Mouse (Mus musculus) stomach, postnatal 0 days (tissue): ENCODE measurements around the gene Xrn2. TPM values are rescaled to one million over a fixed set of nuclear protein-coding genes. Genes with fewer than 3 reads are reported as not detected.
A peak's percentile ranks its signal among the peaks of the same experiment; 100 is the strongest.
"Not testable (repeated sequence)": the region's sequence is repeated elsewhere in the genome, so short reads cannot be mapped to it uniquely, and the experiment has no call there.

Experiments used
- ATAC-seq: fragments of 200-750 bp; cut with Nextera tagmentation; 2 replicates; pipeline ENCODE4 v1.8.0; 2017; ENCODE audit not compliant: low FRiP score, low TSS enrichment
- DNase-seq: peaks from one replicate; pipeline ENCODE4 v3.0.0-alpha.2; 2016; ENCODE audit warnings: low spot score
- H3K27ac ChIP-seq: fragments of 300-500 bp; sonication (generic); replicated peaks from 2 replicates; pipeline ENCODE4 v1.5.1; 2014; ENCODE audit warnings: mild to moderate bottlenecking, control low read depth
- H3K27me3 ChIP-seq: fragments of 300-500 bp; sonication (generic); 2 replicates; pipeline ENCODE4 v1.6.1; 2014; ENCODE audit warnings: low read length; ENCODE audit not compliant: control insufficient read depth, insufficient read depth
- H3K36me3 ChIP-seq: fragments of 300-500 bp; sonication (generic); 2 replicates; pipeline ENCODE4 v1.6.1; 2014; ENCODE audit warnings: low read length, mixed read lengths; ENCODE audit not compliant: control insufficient read depth, insufficient read depth
- H3K4me1 ChIP-seq: fragments of 300-500 bp; sonication (generic); replicated peaks from 2 replicates; pipeline ENCODE4 v1.6.1; 2014; ENCODE audit warnings: antibody characterized with exemption; ENCODE audit not compliant: control insufficient read depth, insufficient read depth
- H3K4me2 ChIP-seq: fragments of 300-500 bp; sonication (generic); replicated peaks from 2 replicates; pipeline ENCODE4 v1.6.1; 2014; ENCODE audit warnings: low read depth, mild to moderate bottlenecking, control low read depth, moderate library complexity
- H3K4me3 ChIP-seq: fragments of 300-500 bp; sonication (generic); 2 replicates; pipeline ENCODE4 v1.5.1; 2014; ENCODE audit warnings: low read depth, low read length, control low read depth
- H3K9ac ChIP-seq: fragments of 300-500 bp; sonication (generic); 2 replicates; pipeline ENCODE4 v1.6.1; 2014; ENCODE audit warnings: mild to moderate bottlenecking, low read length, control low read depth, mixed read lengths
- H3K9me3 ChIP-seq: fragments of 300-500 bp; sonication (generic); 2 replicates; pipeline ENCODE4 v1.6.1; 2016; ENCODE audit warnings: low read length; ENCODE audit not compliant: control insufficient read depth
- CTCF ChIP-seq: IDR thresholded peaks from 2 replicates; pipeline ENCODE4 v1.5.1; 2016; ENCODE audit warnings: antibody characterized with exemption, low read depth, mild to moderate bottlenecking, moderate library complexity
- EP300 ChIP-seq: optimal IDR thresholded peaks from 2 replicates; pipeline ENCODE3; 2016; ENCODE audit warnings: antibody characterized with exemption
- WGBS: fragments of 180-500 bp; shearing (Covaris S2); extraction: QIAGEN DNeasy Blood & Tissue Kit; methylation state at CpG from one replicate; pipeline ENCODE4 v1.1.7; 2014; 5-methylcytosine and 5-hydroxymethylcytosine counted together
- polyA plus RNA-seq: library from polyadenylated mRNA; unstranded; fragments of >200 nt; fragmentation: Nextera tagmentation; extraction: Ambion mirVana; gene quantifications from 2 replicates; pipeline ENCODE4 v1.2.1, GENCODE M21; 2015

Gene Xrn2
- polyA plus RNA-seq, 1 experiment from 2014 or later, result 37.8 TPM

DNA sequence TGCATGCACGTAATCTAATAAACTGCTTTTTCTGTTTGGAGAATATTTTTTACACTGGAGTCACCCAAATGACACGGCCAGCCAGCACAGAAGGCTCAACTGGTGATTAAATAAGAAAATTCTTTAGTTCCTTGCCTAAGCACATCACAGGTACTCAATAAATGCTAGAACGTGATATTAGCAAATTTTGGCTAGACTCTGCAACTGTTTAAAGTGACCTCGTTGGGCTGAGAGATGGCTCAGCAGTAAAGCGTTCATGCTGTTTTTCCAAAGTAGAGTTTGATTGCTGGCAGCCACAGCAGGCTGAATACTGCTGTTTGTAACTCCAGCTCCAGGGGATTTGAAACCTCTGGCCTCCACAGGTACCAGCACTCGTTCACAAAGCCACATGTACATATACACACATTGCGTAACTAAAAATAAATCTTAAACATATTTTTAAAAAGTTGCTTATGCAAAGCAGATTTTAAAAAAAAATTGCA lies 614 bp upstream of the Xrn2 start:
- Histone ChIP-seq H3K4me2 (peak overlapping the region; percentile 74), H3K4me3 (peak overlapping the region; percentile 90), H3K9ac (peak overlapping the region; percentile 93), H3K9me3 (no peaks in the 10 kb centered on the region), H3K27me3 (no peaks in the 10 kb centered on the region), H3K36me3 (no peaks in the 10 kb centered on the region), H3K27ac (peak overlapping the region; percentile 99), H3K4me1 (no peaks in the 10 kb centered on the region)
- WGBS, result 18% methylated on average over 7 of the region's 7 CpGs
- TF ChIP-seq CTCF (no peak), EP300 (no peak)
- ATAC-seq, result no peak
- no peak for DNase-seq

GRCm38 (mm10) chr2:147013194-147013969 lies 586 bp downstream of the Xrn2 start:
- Histone ChIP-seq H3K4me2 (peak overlapping the region; percentile 74), H3K9ac (peak overlapping the region; percentile 93), H3K27me3 (no peaks in the 10 kb centered on the region), H3K36me3 (no peaks in the 10 kb centered on the region), H3K4me3 (peak overlapping the region; percentile 90), H3K27ac (peak overlapping the region; percentile 99), H3K4me1 (no peaks in the 10 kb centered on the region), H3K9me3 (no peaks in the 10 kb centered on the region)
- peak; percentile 82 for DNase-seq
- TF ChIP-seq CTCF (no peak), EP300 (no peak)
- peak; percentile 86 for ATAC-seq
- WGBS, result under 1% methylated on average over 56 of the region's 59 CpGs

DNA sequence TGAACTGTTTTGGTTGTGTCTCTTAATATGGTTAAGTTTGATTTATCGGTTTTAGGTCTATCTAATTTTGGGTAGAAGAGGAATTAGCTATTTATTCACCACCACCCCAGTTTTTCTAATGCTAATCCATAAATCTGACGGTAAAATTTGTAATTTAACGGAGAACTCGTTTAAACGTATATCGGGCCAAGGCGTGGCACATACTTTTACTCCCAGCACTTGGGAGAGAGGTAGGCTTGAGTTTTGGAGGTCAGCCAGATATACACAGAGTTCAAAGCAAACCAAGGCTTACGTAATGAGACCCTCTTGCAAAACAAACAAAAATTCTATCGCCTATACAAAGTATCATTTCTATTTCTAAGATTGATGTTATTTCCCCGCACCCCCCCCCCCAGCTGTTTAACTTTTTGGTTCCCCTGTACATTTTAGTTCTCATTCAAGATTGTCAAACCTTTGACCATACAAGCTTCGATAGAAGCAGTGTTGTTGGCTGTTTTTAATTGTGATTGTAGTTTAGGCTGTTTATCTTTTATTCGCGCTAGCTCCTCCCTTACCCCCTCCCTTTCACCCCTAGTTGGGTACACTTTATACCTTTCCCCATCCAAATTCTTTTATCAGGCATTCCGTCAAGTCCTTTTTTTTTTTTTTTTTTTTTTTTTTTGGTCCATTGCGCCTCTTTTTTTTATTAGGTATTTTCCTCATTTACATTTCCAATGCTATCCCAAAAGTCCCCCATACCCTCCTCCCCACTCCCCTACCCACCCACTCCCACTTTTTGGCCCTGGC lies 1.5 kb downstream of the Xrn2 start:
- H3K27me3 ChIP-seq, result no peaks in the 10 kb centered on the region
- no peaks in the 10 kb centered on the region for H3K9me3 ChIP-seq
- WGBS, result 14% methylated on average over 15 of the region's 15 CpGs
- no peak for TF ChIP-seq EP300
- no peak for TF ChIP-seq CTCF
- H3K4me1 ChIP-seq, result no peaks in the 10 kb centered on the region
- peak overlapping the region; percentile 99 for H3K27ac ChIP-seq
- no peaks in the 10 kb centered on the region for H3K36me3 ChIP-seq
- H3K9ac ChIP-seq, result peak overlapping the region; percentile 93
- DNase-seq (peak; percentile 16), ATAC-seq (no peak)
- H3K4me3 ChIP-seq, result peak overlapping the region; percentile 90
- H3K4me2 ChIP-seq, result peak overlapping the region; percentile 74

DNA sequence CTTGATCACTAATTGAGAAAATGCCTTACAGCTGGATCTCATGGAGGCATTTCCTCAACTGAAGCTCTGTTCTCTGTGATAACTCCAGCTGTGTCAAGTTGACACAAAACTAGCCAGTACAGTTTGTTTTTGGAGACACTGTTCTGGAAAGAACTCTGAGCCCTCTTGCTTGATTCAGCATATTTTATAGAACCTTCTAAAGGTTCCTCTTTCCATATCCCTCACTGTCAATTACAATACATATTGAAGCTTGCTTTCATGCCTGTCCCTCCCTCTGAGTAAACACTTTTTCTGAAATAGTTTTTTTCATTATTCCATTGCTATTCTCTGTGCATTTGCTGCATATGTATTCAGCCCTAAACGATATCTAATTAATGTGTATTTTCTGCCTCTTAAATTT lies 9.2 kb downstream of the Xrn2 start:
- ATAC-seq, H3K4me3 ChIP-seq, H3K9ac ChIP-seq, H3K36me3 ChIP-seq, H3K9me3 ChIP-seq, H3K4me2 ChIP-seq, H3K27me3 ChIP-seq, H3K4me1 ChIP-seq, DNase-seq, H3K27ac ChIP-seq: not testable (repeated sequence)
- WGBS, result 71% methylated on average over 1 of the region's 1 CpGs

GRCm38 (mm10) chr2:147023067-147023466 lies 10.3 kb downstream of the Xrn2 start:
- peaks cover 5% of the 10 kb centered on the region for H3K36me3 ChIP-seq
- no peaks in the 10 kb centered on the region for H3K9me3 ChIP-seq
- no peaks in the 10 kb centered on the region for H3K27me3 ChIP-seq
- DNase-seq (no peak), ATAC-seq (no peak)
- TF ChIP-seq CTCF, result no peak
- H3K27ac ChIP-seq, result no peak overlapping the region
- no peak overlapping the region for H3K4me2 ChIP-seq
- no peak overlapping the region for H3K9ac ChIP-seq
- WGBS, result 86% methylated on average over 5 of the region's 5 CpGs
- H3K4me3 ChIP-seq, result no peak overlapping the region
- H3K4me1 ChIP-seq, result no peaks in the 10 kb centered on the region

GRCm38 (mm10) chr2:147023560-147023959 lies 10.8 kb downstream of the Xrn2 start:
- Histone ChIP-seq H3K4me3 (no peak overlapping the region), H3K9ac (no peak overlapping the region), H3K4me1 (no peaks in the 10 kb centered on the region), H3K4me2 (no peak overlapping the region), H3K36me3 (peaks cover 5% of the 10 kb centered on the region), H3K27ac (no peak overlapping the region), H3K27me3 (no peaks in the 10 kb centered on the region), H3K9me3 (no peaks in the 10 kb centered on the region)
- TF ChIP-seq EP300, result no peak
- TF ChIP-seq CTCF, result no peak
- DNase-seq (no peak), ATAC-seq (no peak)
- 81% methylated on average over 4 of the region's 4 CpGs for WGBS
